Mouse (Mus musculus) lung, embryonic 16.5 days (tissue): ENCODE measurements around the gene Gm1043. TPM values are rescaled to one million over a fixed set of nuclear protein-coding genes. Genes with fewer than 3 reads are reported as not detected.

Experiments used
- ATAC-seq: fragments of 200-750 bp; cut with Nextera tagmentation; 2 replicates; pipeline ENCODE4 v1.8.0; 2017; ENCODE audit warnings: low read depth, mild to moderate bottlenecking, moderate library complexity
- H3K27ac ChIP-seq: fragments of 300-500 bp; sonication (generic); 2 replicates; pipeline ENCODE4 v1.5.1; 2014; ENCODE audit warnings: mild to moderate bottlenecking, control low read depth, low read length
- H3K27me3 ChIP-seq: fragments of 300-500 bp; sonication (generic); 2 replicates; pipeline ENCODE4 v1.6.1; 2014; ENCODE audit warnings: low read depth, low read length, mixed read lengths; ENCODE audit not compliant: control insufficient read depth, insufficient read depth
- H3K36me3 ChIP-seq: fragments of 300-500 bp; sonication (generic); 2 replicates; pipeline ENCODE4 v1.6.1; 2014; ENCODE audit warnings: low read length; ENCODE audit not compliant: control insufficient read depth, insufficient read depth
- H3K4me1 ChIP-seq: fragments of 300-500 bp; sonication (generic); replicated peaks from 2 replicates; pipeline ENCODE4 v1.6.1; 2014; ENCODE audit warnings: low read length, mixed read lengths; ENCODE audit not compliant: control insufficient read depth, insufficient read depth
- H3K4me2 ChIP-seq: fragments of 300-500 bp; sonication (generic); 2 replicates; pipeline ENCODE4 v1.6.1; 2014; ENCODE audit warnings: low read depth, low read length, control low read depth
- H3K4me3 ChIP-seq: fragments of 300-500 bp; sonication (generic); 2 replicates; pipeline ENCODE4 v1.5.1; 2014; ENCODE audit warnings: mild to moderate bottlenecking, low read length, control low read depth
- H3K9ac ChIP-seq: fragments of 300-500 bp; sonication (generic); 2 replicates; pipeline ENCODE4 v1.6.1; 2014; ENCODE audit warnings: low read length, control low read depth
- H3K9me3 ChIP-seq: fragments of 300-500 bp; sonication (generic); 2 replicates; pipeline ENCODE4 v1.6.1; 2016; ENCODE audit warnings: low read length; ENCODE audit not compliant: control insufficient read depth
- WGBS: fragments of 180-500 bp; shearing (Covaris S2); extraction: QIAGEN DNeasy Blood & Tissue Kit; methylation state at CpG from one replicate; pipeline ENCODE4 v1.1.7; 2014; 5-methylcytosine and 5-hydroxymethylcytosine counted together
- polyA plus RNA-seq: library from polyadenylated mRNA; unstranded; fragments of >200 nt; fragmentation: Nextera tagmentation; extraction: Ambion mirVana; gene quantifications from 2 replicates; pipeline ENCODE4 v1.2.1, GENCODE M21; 2015

Gene Gm1043
- polyA plus RNA-seq, 1 experiment from 2014 or later, result not detected

DNA sequence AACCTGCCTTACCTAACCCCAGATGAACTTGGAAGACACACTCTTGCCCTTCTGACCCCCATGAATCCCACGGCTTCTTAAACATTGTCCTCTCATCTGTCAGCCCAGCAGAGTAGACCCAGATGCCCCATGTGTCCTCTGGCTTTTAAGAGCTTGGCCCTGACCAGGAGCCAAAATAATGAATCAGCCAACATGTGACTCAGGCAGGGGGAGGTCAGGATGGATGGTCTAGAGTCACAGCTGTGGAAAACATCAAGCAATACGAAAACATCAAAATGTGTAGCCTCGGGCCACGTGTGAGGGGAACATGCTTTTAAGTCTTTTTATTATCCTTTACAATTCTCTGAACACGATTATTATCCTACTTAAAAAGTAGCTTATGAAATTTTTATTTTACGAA is 178.6 kb downstream of the Gm1043 start:
- Histone ChIP-seq H3K4me1 (no peaks in the 10 kb centered on the region), H3K4me2 (no peak overlapping the region), H3K36me3 (no peaks in the 10 kb centered on the region), H3K9ac (no peak overlapping the region), H3K4me3 (no peak overlapping the region), H3K9me3 (no peaks in the 10 kb centered on the region), H3K27me3 (no peaks in the 10 kb centered on the region), H3K27ac (no peak overlapping the region)
- ATAC-seq, result no peak
- 66% methylated on average over 6 of the region's 6 CpGs for WGBS

Other genes with a start within 250 kb of the Gm1043 start
- 0.10 and 0.36 TPM in 2 replicates for gene Ppp2r2c, start 216.9 kb upstream of the Gm1043 start, polyA plus RNA-seq
- gene Wfs1, start 96.2 kb upstream of the Gm1043 start, polyA plus RNA-seq, result 9.4 and 9.7 TPM in 2 replicates
- gene Crmp1, start 156.6 kb downstream of the Gm1043 start, polyA plus RNA-seq, result 9.5 and 9.7 TPM in 2 replicates